Mouse (Mus musculus) heart, postnatal 0 days (tissue): ENCODE data around the gene Cacng6.

Source experiments
- CTCF ChIP-seq: IDR thresholded peaks from 2 replicates; pipeline ENCODE4 v1.5.1; 2016; ENCODE audit warnings: antibody characterized with exemption, control low read depth, low read depth
- EP300 ChIP-seq: IDR thresholded peaks from 2 replicates; pipeline ENCODE4 v1.6.1; 2016; ENCODE audit warnings: antibody characterized with exemption, low read depth

DNA sequence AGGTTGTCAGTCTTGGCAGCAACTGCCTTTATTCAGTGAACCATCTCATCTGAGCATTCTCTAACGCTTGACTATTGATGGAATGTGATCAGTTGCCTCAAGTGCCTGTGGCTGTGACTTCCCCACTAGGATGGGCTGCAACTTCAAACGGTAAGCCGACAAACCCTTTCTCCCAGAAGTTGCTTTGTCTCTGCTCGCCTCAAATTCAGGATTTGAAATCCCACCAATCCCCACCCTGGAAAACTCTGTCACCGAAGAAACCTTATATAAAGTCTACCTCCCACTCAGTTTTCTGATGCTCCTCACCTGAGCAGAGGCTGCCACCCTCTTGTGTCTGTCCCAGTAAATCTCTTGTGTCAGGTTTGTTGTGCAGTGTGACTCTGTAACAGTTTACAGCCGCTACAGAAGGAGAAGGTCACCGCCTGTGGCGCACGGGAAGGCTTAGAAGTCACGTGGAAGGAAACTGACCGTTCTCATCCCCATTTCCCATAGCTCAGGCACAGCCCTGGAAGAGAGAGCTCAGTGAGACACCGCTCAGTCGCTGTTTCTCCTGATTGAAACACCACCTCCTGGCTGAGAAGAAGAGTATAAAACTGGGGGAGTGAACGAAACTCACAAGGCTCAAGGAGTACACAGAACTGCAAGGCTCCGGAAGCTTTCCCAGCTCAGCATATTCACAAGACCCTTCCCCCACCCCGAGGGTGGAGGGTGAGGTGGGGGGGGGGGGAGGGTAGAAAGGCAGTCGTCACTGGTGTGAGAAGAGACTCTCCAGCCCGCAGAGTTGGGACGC is 50.5 kb downstream of the Cacng6 start:
- TF ChIP-seq CTCF (no peak), EP300 (no peak)
